Mouse (Mus musculus): Measurements from ENCODE around the gene Zfp386. TPM values are rescaled to one million over a fixed set of nuclear protein-coding genes. Genes with fewer than 3 reads are reported as not detected.
"Not testable (repeated sequence)": the region's sequence is repeated elsewhere in the genome, so short reads cannot be mapped to it uniquely, and the experiment has no call there.

The Zfp386 gene
- total RNA-seq (2021), result 10 to 100 TPM; 36.7 to 38.9 TPM
- long read RNA-seq, experiment 1, transcript Zfp386-201 (3 exons, 1,958 nt), result major isoform, 25 of 36 reads
- long read RNA-seq, experiment 1, partial matches to known transcripts, result 0 of 36 reads
- long read RNA-seq, experiment 1, other reads (novel, unspliced or antisense), result 11 of 36 reads
- long read RNA-seq, experiment 2, transcript Zfp386-201 (3 exons, 1,958 nt), result major isoform, 15 of 26 reads
- long read RNA-seq, experiment 2, partial matches to known transcripts, result 1 of 26 reads
- long read RNA-seq, experiment 2, other reads (novel, unspliced or antisense), result 8 of 26 reads

GRCm38 (mm10) chr12:116047440-116048377 lies at the start of gene Zfp386:
TSS of gene Zfp386 (plus strand) at chr12:116047724.
- intact Hi-C loops (cut with DNase I), result no loop called here
- DNase-seq (ENCODE audit: low spot score in 2 of 2), result peak; percentile 99 to 100

- intact Hi-C loops (cut with DNase I); DNase-seq (ENCODE audit: low spot score in 2 of 2): not testable (repeated sequence)
Observed at GRCm38 (mm10) chr12:115999784-116000183, 47.7 kb upstream of the Zfp386 start.

DNA sequence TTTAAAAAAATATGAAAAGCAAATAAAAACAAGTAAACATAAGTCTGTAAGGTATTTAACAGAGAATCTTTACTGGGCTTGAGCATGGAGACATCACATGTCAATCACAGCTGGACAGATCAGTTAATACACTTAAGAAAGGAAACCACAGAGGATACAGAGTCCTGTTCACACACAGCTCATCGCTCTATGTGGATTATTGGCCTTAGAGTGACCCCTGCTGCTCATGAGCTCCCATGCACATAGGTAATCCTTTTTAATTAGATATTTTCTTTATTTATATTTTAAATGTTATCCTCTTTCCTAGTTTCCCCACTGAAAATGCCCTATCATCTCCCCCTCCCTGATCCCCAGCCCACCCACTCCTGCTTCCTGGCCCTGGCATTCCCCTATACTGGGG lies 44.6 kb upstream of the Zfp386 start:
- intact Hi-C loops (cut with DNase I); DNase-seq (ENCODE audit: low spot score in 2 of 2): not testable (repeated sequence)

DNA sequence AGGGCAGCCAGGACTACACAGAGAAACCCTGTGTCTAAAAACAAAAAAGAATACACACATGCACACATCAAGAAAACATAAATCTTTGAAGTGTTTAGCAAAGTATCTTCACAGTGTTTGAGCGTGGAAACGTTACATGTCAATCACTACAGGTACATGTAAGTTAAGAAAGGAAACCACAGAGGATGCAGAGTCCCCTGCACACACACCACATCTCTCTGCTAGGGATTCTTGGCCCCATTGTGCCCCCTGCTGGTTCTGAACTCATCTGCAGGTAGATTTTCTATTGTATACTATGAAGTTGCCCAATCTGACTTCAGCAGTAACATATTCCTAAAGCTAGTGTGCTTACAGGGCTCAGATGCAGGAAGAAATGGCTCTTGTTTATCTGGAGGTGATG lies 36.7 kb upstream of the Zfp386 start:
- intact Hi-C loops (cut with DNase I), result no loop called here
- no peak for DNase-seq (ENCODE audit: low spot score in 2 of 2)

GRCm38 (mm10) chr12:116028095-116028494 lies 19.4 kb upstream of the Zfp386 start:
- intact Hi-C loops (cut with DNase I), result no loop called here
- no peak for DNase-seq (ENCODE audit: low spot score in 2 of 2)

DNA sequence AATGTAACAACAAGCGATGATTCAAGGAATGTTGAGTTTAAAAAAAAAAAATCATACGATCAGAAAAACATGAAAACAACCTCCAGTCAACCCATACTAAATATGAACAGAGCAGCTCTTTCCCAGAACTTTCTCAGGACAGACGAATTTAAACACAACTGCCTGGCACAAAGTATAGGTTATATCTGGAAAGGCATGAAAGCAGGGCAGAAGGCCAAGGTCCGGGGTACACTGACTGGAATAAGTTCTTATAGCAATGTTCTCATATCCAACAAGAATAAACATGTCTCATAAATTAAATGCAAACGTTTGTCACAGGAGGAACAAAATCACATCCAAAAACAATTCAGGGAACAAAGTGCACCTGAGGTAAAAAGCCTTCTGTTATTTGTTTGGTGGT lies 12.2 kb upstream of the Zfp386 start:
- intact Hi-C loops (cut with DNase I), result no loop called here
- DNase-seq (ENCODE audit: low spot score in 2 of 2), result no peak

DNA sequence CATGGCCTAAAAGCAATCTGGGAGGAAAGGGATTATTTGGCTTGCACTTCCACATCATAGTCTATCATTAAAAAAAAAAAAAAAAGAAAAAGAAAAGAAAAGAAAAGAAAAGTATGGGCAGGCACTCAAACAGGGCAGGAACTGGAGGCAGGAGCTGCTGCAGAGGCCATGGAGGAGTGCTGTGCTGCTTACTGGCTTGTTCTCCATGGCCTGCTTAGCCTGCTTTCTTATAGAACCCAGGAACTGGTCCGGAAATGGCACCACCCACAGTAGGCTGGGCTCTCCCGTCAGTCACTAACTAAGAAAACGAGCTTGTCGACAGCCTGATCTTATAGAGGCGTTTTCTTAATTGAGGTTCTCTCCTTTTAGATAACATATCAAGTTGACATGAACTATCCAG lies 2.7 kb upstream of the Zfp386 start:
- intact Hi-C loops (cut with DNase I), result no loop called here
- DNase-seq (ENCODE audit: low spot score in 2 of 2), result no peak

DNA sequence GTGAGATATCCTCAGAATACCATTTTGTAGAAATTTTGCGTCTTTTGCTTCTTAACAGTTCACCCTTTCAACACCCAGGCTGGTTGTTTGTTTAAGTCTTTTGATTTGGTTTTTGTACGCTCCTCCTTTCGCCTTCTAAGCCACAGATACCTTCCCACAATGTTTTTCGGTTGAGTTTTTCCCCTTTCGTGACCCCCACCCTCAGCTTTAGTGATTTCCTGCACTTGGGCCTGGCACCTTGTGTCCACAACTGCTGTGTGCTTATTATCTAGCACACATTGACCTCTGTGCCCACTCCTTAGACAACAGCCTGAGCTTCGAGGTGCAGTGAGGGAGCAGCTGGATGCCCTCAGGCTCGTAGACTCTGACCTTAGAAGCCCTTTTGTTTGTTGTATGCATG lies 1.2 kb downstream of the Zfp386 start:
- DNase-seq (ENCODE audit: low spot score in 2 of 2), result no peak
- intact Hi-C loops (cut with DNase I), result no loop called here

- DNase-seq (ENCODE audit: low spot score in 2 of 2), result no peak
- intact Hi-C loops (cut with DNase I), result no loop called here
Observed at GRCm38 (mm10) chr12:116049236-116049635, 1.7 kb downstream of the Zfp386 start.

- no peak for DNase-seq (ENCODE audit: low spot score in 2 of 2)
- intact Hi-C loops (cut with DNase I), result no loop called here
Observed at GRCm38 (mm10) chr12:116049701-116050100, 2.2 kb downstream of the Zfp386 start.

DNA sequence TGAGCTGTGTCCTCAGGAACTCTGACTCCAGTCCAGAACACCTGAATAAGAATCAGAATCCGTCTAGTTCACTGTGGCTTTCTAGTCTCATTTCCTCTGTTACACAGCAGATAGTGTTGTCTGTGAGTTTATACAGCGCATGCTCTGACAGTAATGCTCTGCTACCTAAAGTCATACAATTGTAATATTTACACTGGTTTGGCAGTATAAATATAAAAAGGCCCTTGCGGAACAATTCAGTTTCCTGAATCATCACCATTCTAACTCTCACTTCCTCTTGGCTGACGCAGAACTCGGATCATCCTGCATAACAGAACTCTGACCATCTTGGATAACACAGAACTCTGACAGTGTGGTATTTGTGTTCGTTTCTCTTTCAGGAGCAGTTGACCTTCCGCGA lies 6.8 kb downstream of the Zfp386 start:
- intact Hi-C loops (cut with DNase I), result no loop called here
- no peak for DNase-seq (ENCODE audit: low spot score in 2 of 2)

- no peak for DNase-seq (ENCODE audit: low spot score in 2 of 2)
- intact Hi-C loops (cut with DNase I), result no loop called here
Observed at GRCm38 (mm10) chr12:116056112-116056511, 8.6 kb downstream of the Zfp386 start.

DNA sequence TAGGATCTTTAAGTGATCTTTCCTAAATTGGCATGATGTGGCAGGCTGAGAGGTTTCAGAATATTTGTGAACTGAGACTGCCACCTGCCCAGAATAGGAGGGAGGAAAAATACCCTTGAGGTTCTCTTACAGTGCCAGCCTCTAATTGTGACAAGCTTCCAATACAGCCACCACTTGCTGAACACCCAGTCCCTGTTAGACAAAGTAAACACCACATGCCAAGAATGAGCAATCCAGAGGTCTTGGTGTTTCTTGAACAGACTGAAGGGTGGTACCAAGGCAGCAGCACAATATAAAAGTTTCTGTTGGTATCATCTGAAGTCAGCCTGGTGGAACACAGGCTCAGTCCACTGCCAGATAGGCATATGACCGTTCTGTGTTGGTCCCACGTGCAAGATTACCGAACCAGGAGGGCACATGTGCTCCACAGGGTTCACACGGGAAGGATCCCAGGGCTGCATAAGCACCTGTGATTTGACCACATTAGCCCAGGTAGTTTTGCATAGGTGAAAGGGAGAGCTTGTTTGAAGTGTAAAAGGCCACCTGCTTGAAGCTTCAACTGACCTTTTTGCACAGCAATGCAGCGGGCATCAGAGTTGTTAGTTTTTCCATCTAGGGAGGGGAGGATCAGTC lies 14.2 kb downstream of the Zfp386 start:
- intact Hi-C loops (cut with DNase I), result no loop called here
- DNase-seq (ENCODE audit: low spot score in 2 of 2), result no peak

DNA sequence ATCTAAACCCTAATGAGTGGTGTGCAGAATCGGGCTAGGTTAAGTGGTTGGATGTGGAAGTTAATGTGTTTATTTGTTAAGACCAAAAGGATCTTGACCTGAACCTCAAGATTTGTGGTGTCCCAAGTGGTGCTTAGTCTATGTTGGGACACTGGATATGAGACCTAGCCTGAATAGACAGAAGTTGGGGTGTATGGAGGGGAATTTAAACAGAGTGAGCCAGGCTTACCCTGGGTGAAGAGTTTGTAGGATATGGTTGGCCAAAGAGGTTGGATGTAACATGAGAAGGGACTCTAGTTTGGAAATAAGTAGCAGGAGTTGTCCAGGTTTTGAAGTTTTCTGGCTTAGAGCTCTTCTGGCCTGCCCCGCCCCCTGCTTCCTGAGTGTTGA lies 14.7 kb downstream of the Zfp386 start:
- intact Hi-C loops (cut with DNase I), result no loop called here
- DNase-seq (ENCODE audit: low spot score in 2 of 2), result no peak

DNA sequence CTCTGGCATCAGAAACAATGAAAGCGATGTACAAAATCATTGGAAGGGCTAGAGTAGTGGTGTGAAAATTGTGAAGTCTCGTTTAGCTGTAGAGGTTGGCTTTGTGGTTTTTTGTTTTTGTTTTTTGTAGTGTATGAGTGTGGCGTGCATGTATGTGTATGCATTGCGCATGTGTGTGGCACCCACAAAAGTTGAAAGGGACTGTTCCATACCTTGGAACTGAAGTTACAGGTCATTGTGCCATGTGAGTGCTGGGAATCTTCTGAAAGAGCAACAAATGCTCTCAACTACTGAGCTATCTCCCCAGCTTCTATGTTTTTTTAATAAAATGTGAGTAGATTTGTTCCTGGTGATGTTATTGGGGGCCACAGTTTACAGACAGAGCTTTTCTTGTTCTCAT lies 15.5 kb downstream of the Zfp386 start:
- no peak for DNase-seq (ENCODE audit: low spot score in 2 of 2)
- intact Hi-C loops (cut with DNase I), result no loop called here

- DNase-seq (ENCODE audit: low spot score in 2 of 2), result peak; percentile 57 to 63
- intact Hi-C loops (cut with DNase I), result loop anchor here (2.0 to 10.0 kb wide), 2 partner anchors 132 to 554 kb away; no protein-coding TSS in a partner anchor
Observed at GRCm38 (mm10) chr12:116071023-116071422, 23.5 kb downstream of the Zfp386 start.

- peak in 1 of 2 experiments; percentile 30 for DNase-seq (ENCODE audit: low spot score in 2 of 2)
- intact Hi-C loops (cut with DNase I), result loop anchor here (10.0 kb wide), 1 partner anchor 548 kb away; no protein-coding TSS in a partner anchor
Observed at GRCm38 (mm10) chr12:116077074-116077854, 29.7 kb downstream of the Zfp386 start, which contains the start of gene Vipr2. TSS of gene Vipr2 (plus strand) at chr12:116077726.

DNA sequence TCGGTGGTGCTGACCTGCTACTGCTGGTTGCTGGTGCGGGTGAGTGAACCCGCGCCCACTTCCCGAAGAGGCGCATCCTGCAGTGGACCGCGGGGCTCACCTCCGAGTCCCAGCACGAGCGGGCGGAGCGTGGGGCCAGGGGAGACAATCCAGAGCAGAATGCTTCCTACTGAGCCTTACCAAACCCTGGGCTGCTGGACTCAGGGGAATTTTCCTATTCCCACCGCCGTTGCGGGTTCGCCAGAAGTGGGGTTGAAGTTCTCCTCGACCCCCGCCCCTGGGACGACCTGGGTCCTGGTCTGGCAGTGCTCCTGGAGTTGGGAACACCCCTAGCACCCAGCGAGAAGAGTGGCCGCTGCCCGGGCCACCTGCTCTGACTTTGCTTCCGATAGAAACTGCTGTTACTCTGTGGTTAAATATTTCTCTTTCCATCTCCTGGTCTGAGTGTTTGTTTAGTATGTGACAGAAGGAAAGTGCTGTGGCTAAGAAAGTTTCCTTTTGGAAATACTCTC lies 30.4 kb downstream of the Zfp386 start:
- intact Hi-C loops (cut with DNase I), result loop anchor here (10.0 kb wide), 1 partner anchor 547 kb away; no protein-coding TSS in a partner anchor
- DNase-seq (ENCODE audit: low spot score in 2 of 2), result no peak

- intact Hi-C loops (cut with DNase I), result no loop called here
- DNase-seq (ENCODE audit: low spot score in 2 of 2), result no peak
Observed at GRCm38 (mm10) chr12:116083125-116083524, 35.6 kb downstream of the Zfp386 start.
